Mouse (Mus musculus): ENCODE measurements around the gene Zfp652. TPM values are rescaled to one million over a fixed set of nuclear protein-coding genes. Genes with fewer than 3 reads are reported as not detected.
A peak's percentile ranks its signal among the peaks of the same experiment; 100 is the strongest.

Gene Zfp652
- polyA plus RNA-seq, 1 experiment from 2014 or later, result 24.5 TPM

GRCm38 (mm10) chr11:95812224-95812623 is 99.8 kb downstream of the Zfp652 start:
- no peak for ATAC-seq (ENCODE audit: insufficient number of reproducible peaks, insufficient read depth, low FRiP score, low TSS enrichment, low read depth)
- 75% methylated on average over 4 of the region's 4 CpGs for WGBS

GRCm38 (mm10) chr11:95814101-95814500 is 101.6 kb downstream of the Zfp652 start:
- Histone ChIP-seq H3K4me3 (no peak overlapping the region), H3K27me3 (no peaks in the 10 kb centered on the region; the same call in 1 of the 2 replicates), H3K27ac (no peak overlapping the region), H3K4me1 (no peaks in the 10 kb centered on the region), H3K36me3 (no peaks in the 10 kb centered on the region), H3K9me3 (no peaks in the 10 kb centered on the region; the same call in 1 of the 2 replicates), H3K9ac (no peak overlapping the region), H3K4me2 (no peak overlapping the region)
- 92% methylated on average over 2 of the region's 2 CpGs for WGBS
- ATAC-seq (ENCODE audit: insufficient number of reproducible peaks, insufficient read depth, low FRiP score, low TSS enrichment, low read depth), result no peak

More at GRCm38 (mm10) chr11:95812224-95812623, 99.8 kb downstream of the Zfp652 start:
- H3K4me1 ChIP-seq, result no peaks in the 10 kb centered on the region
- H3K4me2 ChIP-seq, result no peak overlapping the region
- no peaks in the 10 kb centered on the region; the same call in 1 of the 2 replicates for H3K27me3 ChIP-seq
- no peaks in the 10 kb centered on the region; the same call in 1 of the 2 replicates for H3K9me3 ChIP-seq
- no peak overlapping the region for H3K27ac ChIP-seq
- H3K36me3 ChIP-seq, result no peaks in the 10 kb centered on the region
- H3K9ac ChIP-seq, result no peak overlapping the region
- H3K4me3 ChIP-seq, result no peak overlapping the region

- no peak for ATAC-seq (ENCODE audit: insufficient number of reproducible peaks, insufficient read depth, low FRiP score, low TSS enrichment, low read depth)
- Histone ChIP-seq H3K27me3 (no peaks in the 10 kb centered on the region; the same call in 1 of the 2 replicates), H3K9me3 (no peaks in the 10 kb centered on the region; the same call in 1 of the 2 replicates), H3K36me3 (no peaks in the 10 kb centered on the region), H3K27ac (no peak overlapping the region), H3K4me1 (no peaks in the 10 kb centered on the region), H3K4me3 (no peak overlapping the region), H3K4me2 (no peak overlapping the region), H3K9ac (no peak overlapping the region)
- WGBS, result 51% methylated on average over 5 of the region's 5 CpGs
These were observed 102.4 kb downstream of the Zfp652 start for GRCm38 (mm10) chr11:95814857-95815256.

GRCm38 (mm10) chr11:95815412-95815811 is 102.9 kb downstream of the Zfp652 start:
- WGBS, result 74% methylated on average over 9 of the region's 9 CpGs
- ATAC-seq (ENCODE audit: insufficient number of reproducible peaks, insufficient read depth, low FRiP score, low TSS enrichment, low read depth), result no peak
- H3K4me2 ChIP-seq, result no peak overlapping the region
- H3K4me1 ChIP-seq, result no peaks in the 10 kb centered on the region
- no peaks in the 10 kb centered on the region for H3K36me3 ChIP-seq
- H3K27me3 ChIP-seq, result no peaks in the 10 kb centered on the region; the same call in 1 of the 2 replicates
- H3K9me3 ChIP-seq, result no peaks in the 10 kb centered on the region; the same call in 1 of the 2 replicates
- no peak overlapping the region for H3K9ac ChIP-seq
- no peak overlapping the region for H3K27ac ChIP-seq
- no peak overlapping the region for H3K4me3 ChIP-seq

GRCm38 (mm10) chr11:95819138-95819537 is 106.7 kb downstream of the Zfp652 start:
- Histone ChIP-seq H3K36me3 (no peaks in the 10 kb centered on the region), H3K27ac (no peak overlapping the region), H3K9ac (no peak overlapping the region), H3K9me3 (no peaks in the 10 kb centered on the region; the same call in 1 of the 2 replicates), H3K4me1 (no peaks in the 10 kb centered on the region), H3K4me2 (no peak overlapping the region), H3K4me3 (no peak overlapping the region), H3K27me3 (peaks cover 28% of the 10 kb centered on the region)
- 70% methylated on average over 8 of the region's 8 CpGs for WGBS
- ATAC-seq (ENCODE audit: insufficient number of reproducible peaks, insufficient read depth, low FRiP score, low TSS enrichment, low read depth), result no peak

- Histone ChIP-seq H3K4me2 (no peak overlapping the region), H3K4me1 (peaks cover 9% of the 10 kb centered on the region), H3K36me3 (no peaks in the 10 kb centered on the region), H3K9ac (no peak overlapping the region), H3K27ac (no peak overlapping the region), H3K27me3 (peaks cover 50% of the 10 kb centered on the region), H3K4me3 (no peak overlapping the region), H3K9me3 (no peaks in the 10 kb centered on the region)
- no peak for ATAC-seq (ENCODE audit: insufficient number of reproducible peaks, insufficient read depth, low FRiP score, low TSS enrichment, low read depth)
- 87% methylated on average over 3 of the region's 3 CpGs for WGBS
These were observed 109.0 kb downstream of the Zfp652 start for GRCm38 (mm10) chr11:95821511-95821910.

GRCm38 (mm10) chr11:95822437-95822836 is 110.0 kb downstream of the Zfp652 start:
- Histone ChIP-seq H3K36me3 (no peaks in the 10 kb centered on the region), H3K27me3 (peaks cover 59% of the 10 kb centered on the region), H3K9me3 (no peaks in the 10 kb centered on the region), H3K4me1 (peaks cover 9% of the 10 kb centered on the region), H3K27ac (no peak overlapping the region), H3K4me2 (no peak overlapping the region), H3K9ac (no peak overlapping the region), H3K4me3 (no peak overlapping the region)
- ATAC-seq (ENCODE audit: insufficient number of reproducible peaks, insufficient read depth, low FRiP score, low TSS enrichment, low read depth), result no peak
- 94% methylated on average over 4 of the region's 4 CpGs for WGBS

GRCm38 (mm10) chr11:95824071-95824876 is 111.8 kb downstream of the Zfp652 start, which contains the start of gene Phospho1:
TSS of gene Phospho1 (plus strand) at chr11:95824499.
- H3K27me3 ChIP-seq, result peaks cover 76% of the 10 kb centered on the region
- WGBS, result under 1% methylated on average over 77 of the region's 78 CpGs

GRCm38 (mm10) chr11:95824877-95825243 is 112.4 kb downstream of the Zfp652 start:
- H3K36me3 ChIP-seq, result no peaks in the 10 kb centered on the region
- H3K27me3 ChIP-seq, result peaks cover 82% of the 10 kb centered on the region
- peak overlapping the region; percentile 63 for H3K4me3 ChIP-seq
- H3K27ac ChIP-seq, result peak overlapping the region; percentile 39; the same call in 1 of the 2 replicates
- H3K9ac ChIP-seq, result peak overlapping the region; percentile 77
- H3K9me3 ChIP-seq, result no peaks in the 10 kb centered on the region
- peak overlapping the region; percentile 96 for H3K4me2 ChIP-seq
- peak; percentile 17; the same call in 1 of the 2 replicates for ATAC-seq (ENCODE audit: insufficient number of reproducible peaks, insufficient read depth, low FRiP score, low TSS enrichment, low read depth)
- 0% methylated on average over 11 of the region's 11 CpGs for WGBS
- peaks cover 10% of the 10 kb centered on the region for H3K4me1 ChIP-seq

More at GRCm38 (mm10) chr11:95824071-95824876, 111.8 kb downstream of the Zfp652 start, which contains the start of gene Phospho1:
- Histone ChIP-seq H3K9ac (peak within 1 kb of the TSS; percentile 77), H3K4me3 (peak within 1 kb of the TSS; percentile 63), H3K36me3 (no peaks in the 10 kb centered on the region), H3K27ac (peak within 1 kb of the TSS; percentile 39; the same call in 1 of the 2 replicates), H3K4me1 (peaks cover 9% of the 10 kb centered on the region), H3K4me2 (peak within 1 kb of the TSS; percentile 96), H3K9me3 (no peaks in the 10 kb centered on the region)
- ATAC-seq (ENCODE audit: insufficient number of reproducible peaks, insufficient read depth, low FRiP score, low TSS enrichment, low read depth), result peak; percentile 85

GRCm38 (mm10) chr11:95825625-95826024 is 113.2 kb downstream of the Zfp652 start:
- 52% methylated on average over 3 of the region's 3 CpGs for WGBS
- H3K9me3 ChIP-seq, result no peaks in the 10 kb centered on the region
- ATAC-seq (ENCODE audit: insufficient number of reproducible peaks, insufficient read depth, low FRiP score, low TSS enrichment, low read depth), result no peak
- 0 out of 2 replicates have a peak overlapping the region, but pooled peaks have one; percentile 77 for H3K9ac ChIP-seq
- H3K4me1 ChIP-seq, result peaks cover 18% of the 10 kb centered on the region
- H3K36me3 ChIP-seq, result no peaks in the 10 kb centered on the region
- no peak overlapping the region for H3K4me2 ChIP-seq
- peak overlapping the region; percentile 63; the same call in 1 of the 2 replicates for H3K4me3 ChIP-seq
- H3K27ac ChIP-seq, result no peak overlapping the region
- H3K27me3 ChIP-seq, result peaks cover 90% of the 10 kb centered on the region

- Histone ChIP-seq H3K4me2 (no peak overlapping the region), H3K4me1 (peaks cover 27% of the 10 kb centered on the region), H3K27ac (no peak overlapping the region), H3K27me3 (peaks cover 95% of the 10 kb centered on the region), H3K9me3 (no peaks in the 10 kb centered on the region), H3K9ac (no peak overlapping the region), H3K36me3 (no peaks in the 10 kb centered on the region), H3K4me3 (no peak overlapping the region)
- no peak for ATAC-seq (ENCODE audit: insufficient number of reproducible peaks, insufficient read depth, low FRiP score, low TSS enrichment, low read depth)
- WGBS, result 60% methylated on average over 6 of the region's 6 CpGs
These were observed 114.1 kb downstream of the Zfp652 start for GRCm38 (mm10) chr11:95826317-95827167.

Measured in embryonic facial prominence, embryonic 13.5 days (tissue).